Mouse (Mus musculus): ENCODE results near the gene Ckap2. TPM values are rescaled to one million over a fixed set of nuclear protein-coding genes. Genes with fewer than 3 reads are reported as not detected.

Gene Ckap2
- polyA plus RNA-seq, 1 experiment from 2014 or later: 47.7 TPM

GRCm38 (mm10) chr8:22164431-22164830 lies 21.2 kb downstream of the Ckap2 start:
- Histone ChIP-seq H3K4me2 (replicated peaks; ENCODE audit: low read depth, low read length) (no peak overlapping the region), H3K27ac (ENCODE audit: low read depth, low read length) (no peak overlapping the region), H3K9ac (ENCODE audit: low read depth, low read length) (no peak overlapping the region), H3K27me3 (ENCODE audit: control insufficient read depth, insufficient read depth, low read length) (no peaks in the 10 kb centered on the region), H3K4me3 (ENCODE audit: low read length) (no peak overlapping the region), H3K36me3 (ENCODE audit: control insufficient read depth, insufficient read depth, low read length) (peaks cover 11% of the 10 kb centered on the region), H3K9me3 (ENCODE audit: control insufficient read depth, low read length) (no peaks in the 10 kb centered on the region), H3K4me1 (ENCODE audit: control insufficient read depth, insufficient read depth, low read length) (no peaks in the 10 kb centered on the region)
- no peak for ATAC-seq (ENCODE audit: low FRiP score, low TSS enrichment)
- 76% methylated on average over 10 of the region's 10 CpGs for whole genome bisulfite sequencing

GRCm38 (mm10) chr8:22162206-22162605 lies 23.4 kb downstream of the Ckap2 start:
- no peaks in the 10 kb centered on the region for H3K36me3 ChIP-seq (ENCODE audit: control insufficient read depth, insufficient read depth, low read length)
- H3K4me1 ChIP-seq (ENCODE audit: control insufficient read depth, insufficient read depth, low read length): no peaks in the 10 kb centered on the region
- WGBS: 79% methylated on average over 8 of the region's 8 CpGs
- H3K4me3 ChIP-seq (ENCODE audit: low read length): no peak overlapping the region
- no peak overlapping the region for H3K4me2 ChIP-seq (replicated peaks; ENCODE audit: low read depth, low read length)
- no peak for ATAC-seq (ENCODE audit: low FRiP score, low TSS enrichment)
- no peaks in the 10 kb centered on the region for H3K9me3 ChIP-seq (ENCODE audit: control insufficient read depth, low read length)
- H3K9ac ChIP-seq (ENCODE audit: low read depth, low read length): no peak overlapping the region
- no peak overlapping the region for H3K27ac ChIP-seq (ENCODE audit: low read depth, low read length)
- H3K27me3 ChIP-seq (ENCODE audit: control insufficient read depth, insufficient read depth, low read length): no peaks in the 10 kb centered on the region

- no peak overlapping the region for H3K27ac ChIP-seq (ENCODE audit: low read depth, low read length)
- H3K4me2 ChIP-seq (replicated peaks; ENCODE audit: low read depth, low read length): no peak overlapping the region
- ATAC-seq (ENCODE audit: low FRiP score, low TSS enrichment): no peak
Observed at GRCm38 (mm10) chr8:22150345-22150663, 35.3 kb downstream of the Ckap2 start.

GRCm38 (mm10) chr8:22149643-22150344 lies 35.8 kb downstream of the Ckap2 start:
- WGBS: 88% methylated on average over 11 of the region's 11 CpGs
- Histone ChIP-seq H3K4me1 (ENCODE audit: control insufficient read depth, insufficient read depth, low read length) (no peaks in the 10 kb centered on the region), H3K9me3 (ENCODE audit: control insufficient read depth, low read length) (no peaks in the 10 kb centered on the region), H3K4me2 (replicated peaks; ENCODE audit: low read depth, low read length) (no peak overlapping the region), H3K4me3 (ENCODE audit: low read length) (no peak overlapping the region), H3K27ac (ENCODE audit: low read depth, low read length) (no peak overlapping the region), H3K27me3 (ENCODE audit: control insufficient read depth, insufficient read depth, low read length) (no peaks in the 10 kb centered on the region), H3K36me3 (ENCODE audit: control insufficient read depth, insufficient read depth, low read length) (no peaks in the 10 kb centered on the region; the same call in 1 of the 2 replicates), H3K9ac (ENCODE audit: low read depth, low read length) (no peak overlapping the region)
- no peak for ATAC-seq (ENCODE audit: low FRiP score, low TSS enrichment)

More at GRCm38 (mm10) chr8:22150345-22150663, 35.3 kb downstream of the Ckap2 start:
- Histone ChIP-seq H3K9ac (ENCODE audit: low read depth, low read length) (no peak overlapping the region), H3K4me3 (ENCODE audit: low read length) (no peak overlapping the region), H3K27me3 (ENCODE audit: control insufficient read depth, insufficient read depth, low read length) (no peaks in the 10 kb centered on the region), H3K4me1 (ENCODE audit: control insufficient read depth, insufficient read depth, low read length) (no peaks in the 10 kb centered on the region), H3K9me3 (ENCODE audit: control insufficient read depth, low read length) (no peaks in the 10 kb centered on the region), H3K36me3 (ENCODE audit: control insufficient read depth, insufficient read depth, low read length) (no peaks in the 10 kb centered on the region; the same call in 1 of the 2 replicates)
- 62% methylated on average over 3 of the region's 3 CpGs for WGBS

GRCm38 (mm10) chr8:22148367-22148740 lies 37.3 kb downstream of the Ckap2 start:
- Histone ChIP-seq H3K27me3 (ENCODE audit: control insufficient read depth, insufficient read depth, low read length) (no peaks in the 10 kb centered on the region), H3K9me3 (ENCODE audit: control insufficient read depth, low read length) (no peaks in the 10 kb centered on the region), H3K27ac (ENCODE audit: low read depth, low read length) (no peak overlapping the region), H3K36me3 (ENCODE audit: control insufficient read depth, insufficient read depth, low read length) (no peaks in the 10 kb centered on the region), H3K4me2 (replicated peaks; ENCODE audit: low read depth, low read length) (no peak overlapping the region), H3K9ac (ENCODE audit: low read depth, low read length) (no peak overlapping the region), H3K4me3 (ENCODE audit: low read length) (no peak overlapping the region), H3K4me1 (ENCODE audit: control insufficient read depth, insufficient read depth, low read length) (no peaks in the 10 kb centered on the region)
- WGBS: 89% methylated on average over 7 of the region's 7 CpGs
- no peak for ATAC-seq (ENCODE audit: low FRiP score, low TSS enrichment)

- Histone ChIP-seq H3K27me3 (ENCODE audit: control insufficient read depth, insufficient read depth, low read length) (no peaks in the 10 kb centered on the region), H3K9ac (ENCODE audit: low read depth, low read length) (no peak overlapping the region), H3K27ac (ENCODE audit: low read depth, low read length) (no peak overlapping the region), H3K4me1 (ENCODE audit: control insufficient read depth, insufficient read depth, low read length) (no peaks in the 10 kb centered on the region), H3K4me3 (ENCODE audit: low read length) (no peak overlapping the region), H3K9me3 (ENCODE audit: control insufficient read depth, low read length) (no peaks in the 10 kb centered on the region), H3K4me2 (replicated peaks; ENCODE audit: low read depth, low read length) (no peak overlapping the region), H3K36me3 (ENCODE audit: control insufficient read depth, insufficient read depth, low read length) (no peaks in the 10 kb centered on the region)
- WGBS: 59% methylated on average over 9 of the region's 9 CpGs
- ATAC-seq (ENCODE audit: low FRiP score, low TSS enrichment): no peak
Observed at GRCm38 (mm10) chr8:22147706-22148366, 37.8 kb downstream of the Ckap2 start.

- no peaks in the 10 kb centered on the region for H3K4me1 ChIP-seq (ENCODE audit: control insufficient read depth, insufficient read depth, low read length)
- ATAC-seq (ENCODE audit: low FRiP score, low TSS enrichment): no peak
Observed at GRCm38 (mm10) chr8:22145831-22146230, 39.8 kb downstream of the Ckap2 start.

GRCm38 (mm10) chr8:22143764-22144491 lies 41.7 kb downstream of the Ckap2 start:
- no peak for ATAC-seq (ENCODE audit: low FRiP score, low TSS enrichment)
- H3K4me1 ChIP-seq (ENCODE audit: control insufficient read depth, insufficient read depth, low read length): no peaks in the 10 kb centered on the region
- H3K36me3 ChIP-seq (ENCODE audit: control insufficient read depth, insufficient read depth, low read length): no peaks in the 10 kb centered on the region
- no peak overlapping the region for H3K9ac ChIP-seq (ENCODE audit: low read depth, low read length)
- no peak overlapping the region for H3K4me3 ChIP-seq (ENCODE audit: low read length)
- 76% methylated on average over 1 of the region's 1 CpGs for WGBS
- no peak overlapping the region for H3K4me2 ChIP-seq (replicated peaks; ENCODE audit: low read depth, low read length)
- H3K27ac ChIP-seq (ENCODE audit: low read depth, low read length): no peak overlapping the region
- H3K9me3 ChIP-seq (ENCODE audit: control insufficient read depth, low read length): no peaks in the 10 kb centered on the region
- no peaks in the 10 kb centered on the region for H3K27me3 ChIP-seq (ENCODE audit: control insufficient read depth, insufficient read depth, low read length)

More at GRCm38 (mm10) chr8:22145831-22146230, 39.8 kb downstream of the Ckap2 start:
- H3K27me3 ChIP-seq (ENCODE audit: control insufficient read depth, insufficient read depth, low read length): no peaks in the 10 kb centered on the region
- no peak overlapping the region for H3K4me3 ChIP-seq (ENCODE audit: low read length)
- no peaks in the 10 kb centered on the region for H3K9me3 ChIP-seq (ENCODE audit: control insufficient read depth, low read length)
- no peak overlapping the region for H3K27ac ChIP-seq (ENCODE audit: low read depth, low read length)
- no peaks in the 10 kb centered on the region for H3K36me3 ChIP-seq (ENCODE audit: control insufficient read depth, insufficient read depth, low read length)
- H3K9ac ChIP-seq (ENCODE audit: low read depth, low read length): no peak overlapping the region
- H3K4me2 ChIP-seq (replicated peaks; ENCODE audit: low read depth, low read length): no peak overlapping the region
- 81% methylated on average over 6 of the region's 6 CpGs for WGBS

- WGBS: 77% methylated on average over 4 of the region's 4 CpGs
- H3K9me3 ChIP-seq (ENCODE audit: control insufficient read depth, low read length): no peaks in the 10 kb centered on the region
- no peak overlapping the region for H3K27ac ChIP-seq (ENCODE audit: low read depth, low read length)
Observed at GRCm38 (mm10) chr8:22142592-22142991, 43.0 kb downstream of the Ckap2 start.

More at GRCm38 (mm10) chr8:22142592-22142991, 43.0 kb downstream of the Ckap2 start:
- no peak overlapping the region for H3K9ac ChIP-seq (ENCODE audit: low read depth, low read length)
- no peak overlapping the region for H3K4me3 ChIP-seq (ENCODE audit: low read length)
- H3K27me3 ChIP-seq (ENCODE audit: control insufficient read depth, insufficient read depth, low read length): no peaks in the 10 kb centered on the region
- ATAC-seq (ENCODE audit: low FRiP score, low TSS enrichment): no peak
- H3K4me2 ChIP-seq (replicated peaks; ENCODE audit: low read depth, low read length): no peak overlapping the region
- no peaks in the 10 kb centered on the region for H3K4me1 ChIP-seq (ENCODE audit: control insufficient read depth, insufficient read depth, low read length)
- H3K36me3 ChIP-seq (ENCODE audit: control insufficient read depth, insufficient read depth, low read length): no peaks in the 10 kb centered on the region
